Mouse (Mus musculus): Measurements from ENCODE around the gene Mtrex. TPM values are rescaled to one million over a fixed set of nuclear protein-coding genes. Genes with fewer than 3 reads are reported as not detected.

Mtrex gene
- total and polyA plus RNA-seq, 3 experiments = 57.4 to 96.5 (median 62.2) TPM

GRCm38 (mm10) chr13:112919141-112919865 lies 7.9 kb downstream of the Mtrex start:
- Histone ChIP-seq H3K79me2 (ENCODE audit: control insufficient read depth, insufficient read depth, low read length, poor library complexity) (peaks cover 19% of the 10 kb centered on the region), H3K27me3 (ENCODE audit: control insufficient read depth in 1 of 2, insufficient read depth in 2 of 2, low read length in 2 of 2) (no peaks in the 10 kb centered on the region), H3K27ac (ENCODE audit: control insufficient read depth, low read depth, low read length) (no peak overlapping the region), H3K9me3 (replicated peaks; ENCODE audit: insufficient read depth, low read length) (no peaks in the 10 kb centered on the region), H3K4me3 (ENCODE audit: control insufficient read depth in 1 of 2, insufficient read depth in 1 of 2, low read depth in 2 of 2, low read length in 2 of 2) (no peak overlapping the region), H3K4me1 (ENCODE audit: control insufficient read depth in 1 of 2, insufficient read depth in 2 of 2, low read length in 2 of 2) (no peaks in the 10 kb centered on the region), H3K36me3 (ENCODE audit: control insufficient read depth in 1 of 2, insufficient read depth in 2 of 2, low read length in 2 of 2) (peaks cover 0 to 50% of the 10 kb centered on the region in 2 experiments; a peak in 2 of 4 replicates), H3K9ac (ENCODE audit: control insufficient read depth, low read depth, low read length, poor library complexity, severe bottlenecking) (no peak overlapping the region)
- no peak for TF ChIP-seq TBP (IDR thresholded peaks at IDR 0.05; ENCODE audit: low read depth, low read length)
- no peak for DNase-seq (ENCODE audit: low read depth, low spot score)

GRCm38 (mm10) chr13:112910434-112910833 lies 16.8 kb downstream of the Mtrex start:
- H3K9ac ChIP-seq (ENCODE audit: control insufficient read depth, low read depth, low read length, poor library complexity, severe bottlenecking) = no peak overlapping the region
- H3K4me3 ChIP-seq (ENCODE audit: control insufficient read depth in 1 of 2, insufficient read depth in 1 of 2, low read depth in 2 of 2, low read length in 2 of 2) = no peak overlapping the region
- no peaks in the 10 kb centered on the region for H3K27me3 ChIP-seq (ENCODE audit: control insufficient read depth in 1 of 2, insufficient read depth in 2 of 2, low read length in 2 of 2)
- H3K79me2 ChIP-seq (ENCODE audit: control insufficient read depth, insufficient read depth, low read length, poor library complexity) = no peaks in the 10 kb centered on the region; the same call in 1 of the 2 replicates
- H3K27ac ChIP-seq (ENCODE audit: control insufficient read depth, low read depth, low read length) = no peak overlapping the region
- no peaks in the 10 kb centered on the region for H3K4me1 ChIP-seq (ENCODE audit: control insufficient read depth in 1 of 2, insufficient read depth in 2 of 2, low read length in 2 of 2)
- no peak for TF ChIP-seq MYC (IDR thresholded peaks at IDR 0.05; ENCODE audit: low read depth, low read length)
- TF ChIP-seq MAZ (IDR thresholded peaks at IDR 0.05; ENCODE audit: low read depth, low read length) = no peak
- no peak for TF ChIP-seq MXI1 (IDR thresholded peaks at IDR 0.05; ENCODE audit: low read depth, low read length)
- no peak for TF ChIP-seq ZC3H11A (IDR thresholded peaks at IDR 0.05; ENCODE audit: low read depth, low read length)
- TF ChIP-seq GABPA (IDR thresholded peaks at IDR 0.05; ENCODE audit: low read depth, low read length) = no peak
- no peak for TF ChIP-seq ETS1 (IDR thresholded peaks at IDR 0.05; ENCODE audit: low read depth, low read length)
- TF ChIP-seq USF2 (IDR thresholded peaks at IDR 0.05; ENCODE audit: borderline replicate concordance in 1 of 2, insufficient read depth in 1 of 2, low read depth in 1 of 2, low read length in 2 of 2) = no peak
- no peak for TF ChIP-seq MYB (IDR thresholded peaks at IDR 0.05; ENCODE audit: low read depth, low read length)
- no peak for TF ChIP-seq JUND (IDR thresholded peaks at IDR 0.05; ENCODE audit: low read depth, low read length)
- TF ChIP-seq EP300 (IDR thresholded peaks at IDR 0.05; ENCODE audit: low read depth in 1 of 2, low read length in 2 of 2) = no peak
- TF ChIP-seq ZMIZ1 (IDR thresholded peaks at IDR 0.05; ENCODE audit: low read depth, low read length) = no peak
- no peak for TF ChIP-seq CHD2 (IDR thresholded peaks at IDR 0.05; ENCODE audit: low read length)
- TF ChIP-seq ELF1 (IDR thresholded peaks at IDR 0.05; ENCODE audit: low read depth, low read length) = no peak
- no peak for TF ChIP-seq POLR2AphosphoS2 (IDR thresholded peaks at IDR 0.05; ENCODE audit: low read length)
- TF ChIP-seq MAX (IDR thresholded peaks at IDR 0.05; ENCODE audit: low read length) = no peak
- TF ChIP-seq UBTF (IDR thresholded peaks at IDR 0.05; ENCODE audit: borderline replicate concordance, insufficient read depth, low read depth, low read length) = no peak
- no peak for TF ChIP-seq MEF2A (IDR thresholded peaks at IDR 0.05; ENCODE audit: extremely low read depth, insufficient replicate concordance, low read depth, low read length, poor library complexity, severe bottlenecking)
- no peak for TF ChIP-seq BHLHE40 (IDR thresholded peaks at IDR 0.05; ENCODE audit: borderline replicate concordance, low read depth, low read length)
- TF ChIP-seq SMC3 (IDR thresholded peaks at IDR 0.05; ENCODE audit: low read depth, low read length) = no peak
- no peak for DNase-seq (ENCODE audit: low read depth, low spot score)
- H3K9me3 ChIP-seq (replicated peaks; ENCODE audit: insufficient read depth, low read length) = no peaks in the 10 kb centered on the region
- H3K36me3 ChIP-seq (ENCODE audit: control insufficient read depth in 1 of 2, insufficient read depth in 2 of 2, low read length in 2 of 2) = peaks cover 0 to 51% of the 10 kb centered on the region in 2 experiments; a peak in 2 of 4 replicates

Measured in MEL (cell line).